Comparison of ENCODE assay signal across 19 mouse cellular contexts in the genomic region with DNA sequence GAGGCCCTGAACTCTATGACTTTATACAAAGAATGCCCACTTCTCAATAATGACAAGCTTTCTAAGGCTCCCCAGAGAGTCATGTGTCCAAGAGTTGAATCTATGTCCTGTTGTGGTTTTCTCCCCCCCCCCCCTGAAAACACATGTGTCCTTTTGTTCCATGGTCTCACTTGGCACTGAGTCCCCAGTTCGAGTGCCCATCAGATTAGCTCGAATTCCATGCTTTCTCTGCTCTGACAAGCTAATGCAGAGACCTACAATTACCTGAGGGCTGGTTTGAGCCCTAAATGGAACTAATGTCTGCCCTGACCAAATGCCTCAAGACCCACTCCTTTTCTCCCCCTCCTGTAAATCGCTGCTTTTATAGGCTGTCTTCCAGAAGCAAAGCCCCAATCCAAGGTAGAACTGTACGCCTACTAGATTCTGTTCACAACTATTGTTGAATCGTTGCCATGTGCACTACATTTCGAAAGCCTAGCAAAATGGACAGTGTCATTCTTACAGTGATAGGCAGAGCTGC.
DNase-seq lines count a peak whose midpoint lies in the region; ATAC-seq and TF ChIP-seq lines count a peak whose summit lies in the region.
"Had no signal": no experiment of that assay in that cellular context is flagged by ENCODE, and none has a peak within 500 bp of the region (broad histone marks: within the 10 kb centered on the region; RNA-seq: fewer than 3 reads in every experiment).

No protein-coding gene starts in this region.

- H3K27ac ChIP-seq in heart, embryonic 13.5 days (replicated peaks): peak overlapping the region; percentile 36; the same call in 1 of the 2 replicates
- H3K27ac ChIP-seq in kidney, postnatal 0 days: peak overlapping the region; percentile 40; the same call in 1 of the 2 replicates
- H3K27ac ChIP-seq: forebrain, embryonic 12.5 days; hindbrain, embryonic 13.5 days; neural tube, embryonic 12.5 days had no signal

- H3K4me2 ChIP-seq in heart, embryonic 13.5 days: no peak overlapping the region
- no peak overlapping the region for H3K4me2 ChIP-seq in kidney, postnatal 0 days (ENCODE audit: low read length)
- H3K4me2 ChIP-seq: forebrain, embryonic 12.5 days; hindbrain, embryonic 13.5 days; neural tube, embryonic 12.5 days had no signal

- no peaks in the 10 kb centered on the region for H3K9me3 ChIP-seq in heart, embryonic 13.5 days
- no peaks in the 10 kb centered on the region for H3K9me3 ChIP-seq in kidney, postnatal 0 days (replicated peaks; ENCODE audit: low read length)
- H3K9me3 ChIP-seq: forebrain, embryonic 12.5 days; hindbrain, embryonic 13.5 days; neural tube, embryonic 12.5 days had no signal

- H3K36me3 ChIP-seq in heart, embryonic 13.5 days: no peaks in the 10 kb centered on the region
- H3K36me3 ChIP-seq in kidney, postnatal 0 days (ENCODE audit: insufficient read depth, low read length): no peaks in the 10 kb centered on the region
- H3K36me3 ChIP-seq: forebrain, embryonic 12.5 days; hindbrain, embryonic 13.5 days; neural tube, embryonic 12.5 days had no signal

- 60% methylated on average over 6 of the region's 6 CpGs for WGBS in heart, embryonic 13.5 days
- 81% methylated on average over 6 of the region's 6 CpGs for WGBS in kidney, postnatal 0 days

- peaks cover 50% of the 10 kb centered on the region for H3K4me1 ChIP-seq in heart, embryonic 13.5 days
- H3K4me1 ChIP-seq in kidney, postnatal 0 days (replicated peaks; ENCODE audit: insufficient read depth, low read length): 0 out of 2 replicates have a peak, but pooled peaks cover 5% of the 10 kb centered on the region
- H3K4me1 ChIP-seq: neural tube, embryonic 12.5 days had no signal

- no peak for TF ChIP-seq CTCF in kidney, postnatal 0 days (IDR thresholded peaks at IDR 0.05; ENCODE audit: low read depth)

- H3K4me3 ChIP-seq in heart, embryonic 13.5 days: no peak overlapping the region
- no peak overlapping the region for H3K4me3 ChIP-seq in kidney, postnatal 0 days (replicated peaks; ENCODE audit: low read depth, low read length)
- H3K4me3 ChIP-seq: forebrain, embryonic 12.5 days; hindbrain, embryonic 13.5 days; neural tube, embryonic 12.5 days had no signal

- ATAC-seq in heart, embryonic 13.5 days (ENCODE audit: extremely low read depth, insufficient number of reproducible peaks, low FRiP score, low TSS enrichment): no peak
- ATAC-seq in kidney, postnatal 0 days (replicated peaks; ENCODE audit: low FRiP score, low read depth): no peak
- ATAC-seq: liver, postnatal 0 days had no signal

- H3K27me3 ChIP-seq in heart, embryonic 13.5 days (replicated peaks): no peaks in the 10 kb centered on the region
- H3K27me3 ChIP-seq in kidney, postnatal 0 days (ENCODE audit: insufficient read depth, low read length): no peaks in the 10 kb centered on the region
- H3K27me3 ChIP-seq: forebrain, embryonic 12.5 days; neural tube, embryonic 12.5 days had no signal

- DNase-seq in heart, adult 18-20 months: no peak
- no peak for DNase-seq in kidney, postnatal 0 days (ENCODE audit: low spot score)
- no peak for DNase-seq in kidney, adult 11 months
- peak; percentile 37 for DNase-seq in urinary bladder, postnatal 14 days (ENCODE audit: low spot score)
- no peak for DNase-seq in urinary bladder, postnatal 25 days (ENCODE audit: low spot score)
- DNase-seq in adrenal gland, postnatal 14 days: no peak
- DNase-seq in right cerebral cortex, postnatal 25 days: no peak
- DNase-seq: adrenal gland, postnatal 25 days; cerebellum, adult 8-10 months; gastrocnemius, postnatal 10 days; kidney, postnatal 36 days; layer of hippocampus, adult 9-11 months; liver; liver, postnatal 0 days; thymus, postnatal 25 days had no signal

- H3K9ac ChIP-seq in heart, embryonic 13.5 days: no peak overlapping the region
- H3K9ac ChIP-seq in kidney, postnatal 0 days (ENCODE audit: low read depth, low read length): no peak overlapping the region
- H3K9ac ChIP-seq: forebrain, embryonic 12.5 days; hindbrain, embryonic 13.5 days; liver, postnatal 0 days; neural tube, embryonic 12.5 days had no signal
